Mouse (Mus musculus) frontal cortex, adult 2 months (tissue): Measurements from ENCODE around the gene Clp1. TPM values are rescaled to one million over a fixed set of nuclear protein-coding genes. Genes with fewer than 3 reads are reported as not detected.

Experiments used
- DNase-seq, 2 experiments: peaks; one replicate each; pipeline ENCODE4 v3.0.0; 2022; ENCODE audit warnings: low spot score in 1 of 2; ENCODE audit errors: extremely low spot score in 1 of 2
- polyA plus RNA-seq: library from polyadenylated mRNA; depleted of rRNA; stranded (reverse); fragments of >200 nt; gene quantifications from 2 replicates; pipeline ENCODE4 v1.2.3, GENCODE M21; 2012; rRNA removed

Clp1 gene
- polyA plus RNA-seq = 9.4 and 9.7 TPM in 2 replicates

GRCm38 (mm10) chr2:84727172-84727858, at the start of gene Clp1:
Clp1 (minus strand) TSS chr2:84727350.
- DNase-seq = peak; percentile 95 to 99

GRCm38 (mm10) chr2:84775665-84776064, 48.5 kb upstream of the Clp1 start:
- no peak for DNase-seq

GRCm38 (mm10) chr2:84775241-84775640, 48.1 kb upstream of the Clp1 start, which contains the start of gene Serping1:
Serping1 (minus strand) TSS chr2:84775444.
- DNase-seq = no peak

- DNase-seq = peak in 1 of 2 experiments; percentile 4
These were observed 47.6 kb upstream of the Clp1 start for GRCm38 (mm10) chr2:84774751-84775150.

- DNase-seq = no peak
These were observed 46.0 kb upstream of the Clp1 start for GRCm38 (mm10) chr2:84773195-84773594.

- DNase-seq = no peak
These were observed 45.3 kb upstream of the Clp1 start for GRCm38 (mm10) chr2:84772454-84772853.

- DNase-seq = no peak
These were observed 43.4 kb upstream of the Clp1 start for GRCm38 (mm10) chr2:84770501-84770900.

GRCm38 (mm10) chr2:84762818-84763217, 35.7 kb upstream of the Clp1 start:
- no peak for DNase-seq

- no peak for DNase-seq
These were observed 35.1 kb upstream of the Clp1 start for GRCm38 (mm10) chr2:84762295-84762694.

GRCm38 (mm10) chr2:84761840-84762239, 34.7 kb upstream of the Clp1 start:
- DNase-seq = no peak

- no peak for DNase-seq
These were observed 34.2 kb upstream of the Clp1 start for GRCm38 (mm10) chr2:84761309-84761708.

GRCm38 (mm10) chr2:84760777-84761176, 33.6 kb upstream of the Clp1 start:
- DNase-seq = no peak

GRCm38 (mm10) chr2:84758542-84759127, 31.5 kb upstream of the Clp1 start:
- DNase-seq = peak in 1 of 2 experiments; percentile 74

- DNase-seq = no peak
These were observed 30.0 kb upstream of the Clp1 start for GRCm38 (mm10) chr2:84757026-84757682.

- DNase-seq = no peak
These were observed 29.1 kb upstream of the Clp1 start for GRCm38 (mm10) chr2:84756245-84756644.

GRCm38 (mm10) chr2:84750115-84750514, 23.0 kb upstream of the Clp1 start:
- DNase-seq = no peak

GRCm38 (mm10) chr2:84744126-84744525, 17.0 kb upstream of the Clp1 start:
- DNase-seq = no peak

- peak; percentile 57 to 66 for DNase-seq
These were observed 16.4 kb upstream of the Clp1 start, which contains the start of gene Gm19426 for GRCm38 (mm10) chr2:84743561-84743960. Gm19426 (minus strand) TSS chr2:84743655.

GRCm38 (mm10) chr2:84742451-84743283, 15.5 kb upstream of the Clp1 start:
- no peak for DNase-seq

GRCm38 (mm10) chr2:84741841-84742450, 14.8 kb upstream of the Clp1 start:
- no peak for DNase-seq
